Mouse (Mus musculus): ENCODE data around the gene Marf1.
"Not testable (repeated sequence)": the region's sequence is repeated elsewhere in the genome, so short reads cannot be mapped to it uniquely, and the experiment has no call there.

Marf1 gene

DNA sequence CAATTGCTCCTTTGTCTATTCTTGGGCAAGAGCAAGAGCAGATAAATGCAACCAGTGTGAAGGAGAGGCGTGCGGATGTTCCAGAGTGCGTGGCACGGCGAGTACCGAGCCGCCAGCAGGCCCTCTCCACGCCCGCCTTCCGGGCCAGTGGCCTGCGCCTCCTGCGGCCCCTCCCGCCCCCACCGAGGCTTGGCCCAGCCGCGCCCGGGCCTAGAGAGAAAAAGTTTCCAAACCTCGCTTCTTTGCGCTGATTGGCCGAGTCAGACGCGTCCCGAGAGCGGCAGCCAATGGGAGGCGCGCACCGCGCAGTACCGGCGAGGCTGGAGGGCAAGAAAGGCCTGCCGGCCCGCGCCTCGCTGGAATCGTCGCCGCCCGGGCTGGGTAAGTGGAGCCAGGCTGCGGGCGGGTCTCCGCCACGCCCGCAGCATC lies at the start of gene Marf1, which contains the start of gene Nde1:
Marf1 (minus strand) TSS at position 364 of the 429 bp plus-strand sequence.
Nde1 (plus strand) TSS at position 288 of the 429 bp plus-strand sequence.
- DNase-seq, result peak; percentile 86 to 92

- DNase-seq, result no peak
Observed at GRCm38 (mm10) chr16:14198798-14199197, 35.6 kb upstream of the Marf1 start.

DNA sequence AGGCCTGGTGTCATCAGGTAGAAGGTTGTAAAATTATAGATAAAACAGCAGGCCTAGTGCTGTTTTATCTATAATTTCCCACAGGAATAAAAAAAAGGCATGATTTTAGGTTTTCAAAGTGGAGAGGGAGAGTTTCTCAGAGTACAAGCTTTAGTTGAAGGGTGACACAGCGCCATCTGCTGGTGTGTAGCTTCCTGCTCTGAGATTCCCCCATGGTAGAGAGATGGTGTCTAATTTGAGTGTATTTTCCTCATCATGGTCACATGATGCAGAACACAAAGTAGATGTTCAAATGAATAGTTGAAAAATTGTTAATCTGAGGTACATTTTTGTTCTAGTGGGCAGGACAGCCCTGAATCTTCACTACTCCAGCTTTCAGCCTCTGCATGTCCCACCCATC lies 32.3 kb upstream of the Marf1 start:
- peak; percentile 69 to 73 for DNase-seq

GRCm38 (mm10) chr16:14194164-14194950 lies 31.2 kb upstream of the Marf1 start:
- no peak for DNase-seq

- peak in 1 of 2 experiments; percentile 36 for DNase-seq
Observed at GRCm38 (mm10) chr16:14185516-14185915, 22.4 kb upstream of the Marf1 start.

DNA sequence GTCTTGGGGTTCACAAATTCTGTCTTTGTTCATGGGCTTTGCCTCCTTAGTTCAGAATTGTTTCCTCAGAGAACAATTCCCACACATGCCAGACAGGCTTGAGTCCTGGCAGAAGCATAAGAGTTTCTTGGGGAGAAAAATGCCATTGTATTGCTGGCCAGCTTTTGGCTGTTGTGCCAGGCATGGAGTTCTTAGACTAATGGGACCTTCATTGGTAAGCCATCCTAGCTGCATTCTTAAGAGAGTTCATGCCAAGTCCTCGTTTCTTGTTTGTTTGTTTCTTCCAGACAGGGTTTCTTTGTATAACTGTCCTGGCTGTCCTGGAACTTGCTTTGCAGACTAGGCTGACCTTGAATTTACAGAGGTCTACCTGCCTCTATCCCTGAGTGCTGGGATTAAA lies 20.7 kb upstream of the Marf1 start:
- no peak for DNase-seq

DNA sequence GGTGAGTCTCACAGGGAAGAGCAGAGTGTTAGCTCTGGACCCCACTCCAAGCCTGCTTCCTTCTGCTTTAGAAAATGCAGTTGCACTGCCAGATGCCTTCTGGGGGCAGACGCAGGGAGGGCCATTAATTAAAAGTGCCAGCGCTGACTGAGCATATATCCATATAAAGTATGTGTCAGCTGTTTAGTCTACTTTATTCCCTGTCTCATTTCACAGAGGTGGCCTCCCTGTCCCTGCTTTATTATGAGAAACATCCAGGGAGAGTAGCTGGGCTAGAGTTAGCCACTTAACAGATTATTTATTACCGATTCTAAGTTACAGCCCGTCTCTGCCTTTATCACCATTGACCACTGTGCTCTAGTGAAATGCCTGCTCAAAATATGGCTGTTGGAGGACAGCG lies 19.2 kb upstream of the Marf1 start:
- no peak for DNase-seq

GRCm38 (mm10) chr16:14180163-14180733 lies 17.1 kb upstream of the Marf1 start:
- no peak for DNase-seq

DNA sequence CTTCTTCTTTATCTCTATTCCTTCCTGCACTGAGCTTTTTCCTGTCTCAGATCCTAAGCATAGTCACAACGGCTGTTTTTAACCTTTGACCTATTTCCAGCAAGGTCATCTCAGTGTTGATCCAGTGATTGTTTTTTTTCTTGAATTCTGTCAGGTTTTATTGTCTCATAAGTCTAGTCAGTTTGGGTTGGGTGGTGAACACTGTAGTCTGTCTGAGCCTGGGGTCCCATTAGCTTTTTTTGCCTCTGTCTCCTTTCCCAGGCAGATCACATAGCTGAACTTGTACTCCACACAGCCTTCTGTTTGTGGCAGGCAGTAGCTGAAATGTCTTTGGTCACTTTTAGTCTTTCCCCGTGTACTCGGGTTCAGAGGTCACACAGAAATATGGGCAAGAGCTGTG lies 14.9 kb upstream of the Marf1 start:
- DNase-seq, result no peak

- no peak for DNase-seq
Observed at GRCm38 (mm10) chr16:14169706-14170105, 6.6 kb upstream of the Marf1 start.

- DNase-seq, result no peak
Observed at GRCm38 (mm10) chr16:14166490-14166889, 3.3 kb upstream of the Marf1 start.

DNA sequence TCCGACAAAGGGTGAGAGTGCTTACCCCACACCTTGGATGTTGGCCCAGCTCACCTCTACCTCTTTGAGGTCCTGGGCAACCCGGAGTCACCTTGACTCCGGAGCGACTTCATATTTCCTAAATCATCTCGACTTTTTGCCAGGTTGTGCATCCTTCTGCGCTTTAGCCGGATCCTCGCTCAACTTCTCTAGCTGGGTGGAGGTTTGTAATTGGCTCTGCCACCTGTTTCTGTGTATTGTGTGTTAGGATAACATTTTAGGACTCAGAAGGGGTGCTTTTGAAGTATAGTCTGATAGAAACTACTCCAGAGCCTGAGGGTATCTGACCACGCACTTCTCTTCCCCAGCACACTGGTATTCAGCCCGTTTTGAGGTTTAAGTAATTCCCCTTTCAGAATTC lies 580 bp upstream of the Marf1 start:
- DNase-seq, result peak; percentile 22 to 24

DNA sequence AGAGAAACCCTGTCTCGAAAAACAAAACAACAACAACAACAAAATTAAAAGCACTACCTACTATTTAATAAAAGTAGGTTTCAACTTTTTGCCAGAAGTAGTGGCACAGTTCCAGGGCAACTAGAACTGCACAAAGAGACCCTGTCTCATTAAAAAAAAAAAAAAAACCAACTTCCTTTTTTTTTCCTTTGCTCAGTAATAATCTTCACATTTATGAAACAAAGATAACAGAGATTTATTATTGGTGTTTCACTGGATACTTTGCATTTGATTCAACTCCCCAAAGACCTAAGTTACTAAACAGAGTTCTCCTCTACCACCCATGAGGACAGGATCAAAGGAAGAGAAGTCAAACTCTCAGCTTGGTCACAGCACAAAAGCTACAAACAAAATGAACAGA lies 2.2 kb downstream of the Marf1 start:
- DNase-seq, result peak; percentile 10 to 25

DNA sequence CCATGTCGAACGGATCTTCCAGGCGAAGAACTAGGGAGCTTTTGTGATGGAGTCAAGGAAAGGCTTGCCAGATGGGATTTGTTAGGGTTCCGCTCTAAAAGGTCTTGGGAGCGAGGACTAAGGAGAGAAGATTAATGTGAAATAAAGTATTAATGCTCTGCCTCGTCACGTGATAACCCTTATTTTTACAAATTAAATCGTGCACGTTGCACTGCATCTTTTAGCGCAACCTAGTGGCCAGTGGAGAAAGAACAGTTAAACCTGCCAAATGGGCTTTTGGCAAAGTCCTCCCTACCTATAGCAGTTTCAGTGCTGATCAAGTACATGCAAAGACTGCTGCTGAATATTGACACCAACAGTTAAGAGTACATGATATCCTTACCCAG lies 3.4 kb downstream of the Marf1 start:
- DNase-seq, result peak; percentile 88 to 91

DNA sequence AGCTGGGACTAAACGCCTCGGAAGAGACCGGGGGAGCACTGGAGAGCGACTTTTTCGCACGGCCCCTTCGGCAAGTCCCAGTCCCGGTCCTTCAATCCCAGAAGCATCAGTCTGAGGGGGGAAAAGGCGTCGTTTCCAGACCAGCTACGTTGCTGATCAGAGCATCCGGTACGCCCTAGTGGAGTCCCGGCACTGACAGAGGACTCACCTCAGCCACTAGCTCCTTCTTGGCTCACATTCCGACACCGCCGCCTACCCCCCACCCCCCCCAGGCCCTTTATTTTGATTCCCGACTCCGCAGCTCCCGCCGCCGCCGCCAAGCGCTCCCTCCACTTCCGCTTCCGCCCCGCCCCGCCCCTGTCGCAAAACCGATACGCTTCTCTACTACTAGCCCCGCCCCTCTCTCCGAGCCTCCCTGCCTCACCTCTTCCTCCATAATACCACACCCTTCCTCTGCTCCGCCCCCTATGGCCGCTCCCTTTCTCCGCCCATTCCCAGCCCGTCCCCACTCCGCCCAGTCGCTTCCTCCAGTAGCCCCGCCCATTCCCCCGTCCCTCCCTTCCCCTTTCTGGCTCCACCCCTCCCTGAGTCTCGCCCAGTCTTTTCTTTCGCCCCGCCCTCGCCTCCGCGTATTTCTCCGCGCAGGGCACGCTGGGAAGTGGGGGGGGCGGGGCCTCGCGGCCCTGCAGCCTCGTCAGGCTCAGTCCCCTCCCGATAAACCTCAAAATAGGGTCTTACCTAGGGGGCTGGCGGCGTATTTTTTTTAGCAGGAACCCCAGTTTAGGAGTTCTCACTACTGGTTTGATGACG lies 4.0 kb downstream of the Marf1 start:
- peak; percentile 100 for DNase-seq

GRCm38 (mm10) chr16:14158536-14158935 lies 4.6 kb downstream of the Marf1 start:
- no peak for DNase-seq

DNA sequence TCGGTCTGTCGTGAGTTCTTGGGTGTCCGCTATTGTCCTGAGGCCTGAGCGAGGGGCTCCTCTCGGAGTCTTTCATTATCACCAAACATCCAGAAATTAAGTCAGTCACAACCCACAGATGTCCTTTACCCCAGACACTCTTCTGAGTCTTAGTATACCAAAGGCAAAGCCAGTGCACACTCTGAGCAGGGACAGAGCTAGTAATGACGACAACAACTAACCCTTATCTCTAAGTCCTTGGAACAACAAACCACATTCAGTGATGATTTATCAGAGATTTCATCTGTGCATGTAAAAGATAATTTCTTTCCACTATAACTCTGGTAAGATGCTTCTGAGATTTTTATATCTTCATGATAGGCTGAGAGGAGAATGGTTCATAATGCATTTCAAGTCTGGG lies 6.8 kb downstream of the Marf1 start:
- DNase-seq, result no peak

DNA sequence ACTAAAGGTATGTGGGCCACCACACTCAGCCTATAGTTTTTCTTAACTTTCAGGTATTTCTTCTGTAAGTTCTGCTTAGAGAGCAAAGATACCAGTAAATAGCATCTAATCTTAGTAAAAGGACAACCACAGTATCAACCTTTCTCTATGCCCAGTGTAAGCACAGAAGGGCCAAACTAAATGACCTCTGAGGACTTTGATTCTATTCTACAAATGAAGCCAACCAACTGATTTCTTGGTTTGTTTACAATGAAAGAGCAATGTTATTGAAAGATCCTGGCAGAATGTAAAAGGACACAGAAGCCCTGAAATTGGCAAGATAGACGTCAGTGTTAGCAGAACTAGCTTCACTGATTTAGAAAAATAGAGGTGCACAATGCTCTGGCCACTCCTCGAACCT lies 7.5 kb downstream of the Marf1 start:
- DNase-seq, result not testable (repeated sequence)

DNA sequence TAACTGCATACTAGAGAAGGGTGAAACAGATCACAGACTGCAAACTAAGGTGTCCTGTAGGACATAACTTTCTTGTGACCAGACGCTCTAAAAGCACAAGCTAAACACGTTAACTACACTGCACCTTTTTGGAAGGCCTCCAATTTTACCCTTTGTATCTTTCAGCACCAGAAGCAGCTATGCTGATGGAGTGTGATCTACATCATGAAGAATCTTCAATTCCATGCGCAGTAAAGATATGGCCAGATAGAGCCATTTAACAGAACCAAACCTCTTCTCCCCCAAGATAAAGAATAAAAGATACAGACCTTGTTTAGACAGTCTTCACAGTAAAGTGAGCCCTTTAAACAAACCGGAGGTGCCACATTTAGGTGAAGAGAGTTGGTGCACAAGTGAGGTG lies 11.4 kb downstream of the Marf1 start:
- DNase-seq, result no peak

DNA sequence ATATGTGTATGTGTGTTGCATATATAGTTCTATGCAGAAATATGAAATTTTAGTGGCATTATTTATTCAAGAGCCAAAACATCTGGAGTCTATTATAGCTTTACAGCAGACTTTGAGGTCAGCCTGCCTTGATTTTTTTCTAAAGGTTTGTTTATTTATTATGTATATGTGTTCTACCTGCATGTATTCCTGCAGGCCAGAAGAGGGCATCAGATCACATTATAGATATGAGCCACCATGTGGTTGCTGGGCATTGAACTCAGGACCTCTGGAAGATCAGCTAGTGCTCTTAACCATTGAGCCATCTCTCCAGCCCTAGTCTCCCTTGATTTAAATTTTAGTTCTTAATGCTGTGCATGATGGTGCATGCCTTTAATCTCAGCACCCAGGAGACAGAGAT lies 15.4 kb downstream of the Marf1 start:
- DNase-seq, result no peak

- DNase-seq, result no peak
Observed at GRCm38 (mm10) chr16:14143298-14143697, 19.9 kb downstream of the Marf1 start.

DNA sequence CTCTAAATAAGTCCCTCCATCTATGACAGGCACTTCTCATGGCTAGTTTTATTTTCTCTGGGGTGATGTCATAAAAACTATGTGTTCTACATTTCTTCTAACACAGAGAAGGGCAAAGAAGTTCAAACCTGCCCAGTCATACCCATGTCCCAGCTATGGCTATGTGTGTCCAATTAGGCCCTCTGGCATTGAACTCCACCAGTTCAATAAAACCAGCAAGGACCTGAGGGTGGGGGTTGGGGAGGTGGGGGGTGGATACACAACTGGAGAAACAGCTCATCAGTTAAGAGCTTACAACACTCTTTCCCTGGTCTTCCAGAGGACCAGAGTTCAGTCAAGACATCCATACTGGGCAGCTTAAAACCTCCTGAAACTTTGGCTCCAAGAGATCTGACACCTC lies 24.0 kb downstream of the Marf1 start:
- DNase-seq, result no peak

DNA sequence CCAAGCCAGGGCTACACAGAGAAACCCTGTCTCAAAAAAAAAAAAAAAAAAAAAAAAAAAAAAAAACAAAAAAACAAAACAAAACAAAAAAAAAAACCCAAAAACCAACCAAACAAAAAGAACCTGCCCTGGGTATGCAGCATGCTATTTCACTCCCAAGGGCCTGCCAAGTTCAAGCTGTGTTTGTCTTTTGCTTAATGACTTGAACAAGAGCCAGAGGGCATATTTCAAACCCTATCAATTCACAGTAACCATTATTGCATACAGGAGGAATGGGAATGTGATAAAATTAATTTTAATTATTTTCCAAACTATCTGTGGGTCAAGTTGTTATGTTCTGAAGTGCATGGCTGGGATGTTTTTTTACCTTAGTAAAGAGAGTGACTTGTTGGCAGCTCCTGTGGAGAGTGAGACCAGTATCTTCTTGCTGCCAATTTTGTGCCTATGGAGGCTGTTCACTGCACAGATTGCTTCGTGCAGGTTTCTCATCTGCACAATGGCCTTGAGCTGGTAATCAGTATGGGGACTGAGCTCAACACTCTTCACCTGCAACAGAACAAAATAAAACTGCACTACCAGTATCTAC lies 25.1 kb downstream of the Marf1 start:
- peak; percentile 17 to 26 for DNase-seq

Measured in cerebellum, postnatal 10 days (tissue).